Mouse (Mus musculus): Measurements from ENCODE around the gene Hist1h2bc.

GRCm38 (mm10) chr13:23697491-23698299 lies 13.7 kb downstream of the Hist1h2bc start:
- TF ChIP-seq EP300 (IDR thresholded peaks at IDR 0.05; ENCODE audit: insufficient read depth, low read depth, low read length) (no peak), CTCF (IDR thresholded peaks at IDR 0.05) (peak; percentile 87), POLR2A (IDR thresholded peaks at IDR 0.05; ENCODE audit: insufficient read depth, low read depth, low read length) (0 out of 2 replicates have a peak, but pooled peaks have one; percentile 4)
